Mouse (Mus musculus) myocyte (in vitro differentiated cells): ENCODE measurements around the gene Olfr691.

ENCODE experiments used
- MAX ChIP-seq: IDR thresholded peaks from one replicate; pipeline ENCODE4 v1.6.1; 2011; ENCODE audit warnings: low read depth, mild to moderate bottlenecking, control low read depth
- MYOG ChIP-seq, 3 experiments: IDR thresholded peaks; one replicate each; pipeline ENCODE4 v1.6.1; 2011; ENCODE audit warnings: control low read depth in 2 of 3, low read depth in 2 of 3, mild to moderate bottlenecking in 2 of 3; ENCODE audit not compliant: insufficient read length in 2 of 3, control insufficient read depth in 1 of 3, insufficient read depth in 1 of 3
- POLR2A ChIP-seq: IDR thresholded peaks from one replicate; pipeline ENCODE4 v1.6.1; 2011; ENCODE audit warnings: low read depth, mild to moderate bottlenecking, control low read depth, moderate library complexity; ENCODE audit not compliant: insufficient read length
- POLR2AphosphoS2 ChIP-seq: IDR thresholded peaks from one replicate; pipeline ENCODE4 v1.6.1; 2011; ENCODE audit warnings: low read depth, control low read depth; ENCODE audit not compliant: insufficient read length

GRCm38 (mm10) chr7:105374866-105375265 is 32.8 kb upstream of the Olfr691 start, which contains the start of gene Gm5901:
- TF ChIP-seq MAX, result no peak
- TF ChIP-seq POLR2AphosphoS2, result no peak
- TF ChIP-seq MYOG (IDR thresholded peaks at IDR 0.05; ENCODE audit: control insufficient read depth in 1 of 3, insufficient read depth in 1 of 3, insufficient read length in 2 of 3, low read depth in 2 of 3), result no peak
- no peak for TF ChIP-seq POLR2A
